Mouse (Mus musculus) natural killer cell, adult 2 months (primary cell): ENCODE measurements around the gene Cdh18.
"Not testable (repeated sequence)": the region's sequence is repeated elsewhere in the genome, so short reads cannot be mapped to it uniquely, and the experiment has no call there.

Source experiments
- DNase-seq, 2 experiments: peaks; one replicate each; pipeline ENCODE4 v3.0.0; 2022; ENCODE audit warnings: low spot score in 2 of 2

Gene Cdh18

GRCm38 (mm10) chr15:22548711-22549271 is at the start of gene Cdh18:
Gene Cdh18, plus strand, starts transcription at chr15:22549022.
- DNase-seq: no peak

- DNase-seq: no peak
These were observed 37.6 kb upstream of the Cdh18 start for GRCm38 (mm10) chr15:22511271-22511670.

- DNase-seq: no peak
These were observed 13.0 kb upstream of the Cdh18 start for GRCm38 (mm10) chr15:22535828-22536227.

- DNase-seq: no peak
These were observed 29.3 kb downstream of the Cdh18 start for GRCm38 (mm10) chr15:22577974-22578616.

- no peak for DNase-seq
These were observed 29.8 kb downstream of the Cdh18 start for GRCm38 (mm10) chr15:22578617-22578990.

- DNase-seq: no peak
These were observed 35.8 kb downstream of the Cdh18 start for GRCm38 (mm10) chr15:22584667-22585066.

GRCm38 (mm10) chr15:22716376-22716775 is 167.6 kb downstream of the Cdh18 start:
- DNase-seq: no peak

GRCm38 (mm10) chr15:22717681-22718080 is 168.9 kb downstream of the Cdh18 start:
- no peak for DNase-seq

GRCm38 (mm10) chr15:22726574-22726973 is 177.8 kb downstream of the Cdh18 start:
- no peak for DNase-seq

GRCm38 (mm10) chr15:22733039-22733438 is 184.2 kb downstream of the Cdh18 start:
- DNase-seq: no peak

GRCm38 (mm10) chr15:22736165-22736564 is 187.3 kb downstream of the Cdh18 start:
- no peak for DNase-seq

GRCm38 (mm10) chr15:22761257-22761656 is 212.4 kb downstream of the Cdh18 start:
- not testable (repeated sequence) for DNase-seq

GRCm38 (mm10) chr15:22766591-22766990 is 217.8 kb downstream of the Cdh18 start:
- DNase-seq: not testable (repeated sequence)

GRCm38 (mm10) chr15:22776346-22776745 is 227.5 kb downstream of the Cdh18 start:
- no peak for DNase-seq

GRCm38 (mm10) chr15:22789696-22790095 is 240.9 kb downstream of the Cdh18 start:
- DNase-seq: no peak

- DNase-seq: no peak
These were observed 243.0 kb downstream of the Cdh18 start for GRCm38 (mm10) chr15:22791791-22792190.

GRCm38 (mm10) chr15:22833127-22833526 is 284.3 kb downstream of the Cdh18 start:
- DNase-seq: no peak

- DNase-seq: no peak
These were observed 288.4 kb downstream of the Cdh18 start for GRCm38 (mm10) chr15:22837173-22837572.

GRCm38 (mm10) chr15:22857704-22858103 is 308.9 kb downstream of the Cdh18 start:
- DNase-seq: no peak

- no peak for DNase-seq
These were observed 321.9 kb downstream of the Cdh18 start for GRCm38 (mm10) chr15:22870679-22871078.

- no peak for DNase-seq
These were observed 348.9 kb downstream of the Cdh18 start for GRCm38 (mm10) chr15:22897724-22898123.

- DNase-seq: no peak
These were observed 349.4 kb downstream of the Cdh18 start for GRCm38 (mm10) chr15:22898208-22898607.

GRCm38 (mm10) chr15:22914444-22914843 is 365.6 kb downstream of the Cdh18 start:
- no peak for DNase-seq

GRCm38 (mm10) chr15:22934293-22934692 is 385.5 kb downstream of the Cdh18 start:
- no peak for DNase-seq
